Mouse (Mus musculus) adrenal gland, adult 8-10 months (tissue): ENCODE measurements around the gene Cyp2j9. TPM values are rescaled to one million over a fixed set of nuclear protein-coding genes. Genes with fewer than 3 reads are reported as not detected.
"Not testable (repeated sequence)": the region's sequence is repeated elsewhere in the genome, so short reads cannot be mapped to it uniquely, and the experiment has no call there.

Source experiments
- DNase-seq: peaks from one replicate; pipeline ENCODE4 v3.0.0; 2022
- total RNA-seq, 4 experiments: library from RNA; stranded (reverse); gene quantifications; 2 replicates each; pipeline ENCODE4 v1.2.4; 2022

The Cyp2j9 gene
- total RNA-seq, result 1 to 10 TPM; 1.1 to 3.0 (median 1.5) TPM

- peak; percentile 18 for DNase-seq
These were observed at the start of gene Cyp2j9 for GRCm38 (mm10) chr4:96590911-96591790. Gene Cyp2j9, minus strand, starts transcription at chr4:96591578.

DNA sequence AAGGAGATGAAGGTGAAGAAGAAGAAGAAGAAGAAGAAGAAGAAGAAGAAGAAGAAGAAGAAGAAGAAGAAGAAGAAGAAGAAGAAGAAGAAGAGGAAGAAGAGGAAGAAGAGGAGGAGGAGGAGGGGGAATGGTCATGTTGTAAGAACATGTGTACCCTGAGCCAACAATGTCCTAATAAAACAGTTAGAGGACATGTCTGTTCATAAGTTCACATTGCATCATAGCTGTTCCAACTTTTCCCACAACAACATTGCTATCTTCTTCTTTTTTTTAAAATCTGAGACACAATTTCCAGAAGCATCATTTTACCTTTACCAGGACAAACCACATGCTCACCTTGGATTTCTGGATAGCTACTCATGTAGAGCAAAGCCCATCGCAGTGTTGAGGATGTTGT lies 44.1 kb upstream of the Cyp2j9 start:
- no peak for DNase-seq

- DNase-seq, result no peak
These were observed 31.1 kb upstream of the Cyp2j9 start for GRCm38 (mm10) chr4:96622474-96622873.

DNA sequence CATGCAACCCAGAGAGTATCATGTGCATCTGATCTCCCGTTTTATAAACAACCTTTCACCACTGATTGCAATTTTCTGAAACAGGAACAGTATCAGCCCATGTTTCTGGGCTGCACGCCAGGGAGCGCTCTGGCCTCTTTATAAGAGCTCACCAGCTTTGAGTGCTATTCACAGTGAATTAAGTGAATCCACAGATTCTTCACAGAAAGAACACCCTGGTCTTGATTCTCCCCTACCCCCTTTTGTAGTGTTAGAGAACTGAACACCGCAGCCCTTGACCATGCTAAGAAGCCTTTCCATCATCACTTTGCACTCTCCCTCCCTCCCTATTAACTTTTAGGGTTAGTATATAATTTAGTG lies 393 bp upstream of the Cyp2j9 start:
- peak; percentile 13 for DNase-seq

GRCm38 (mm10) chr4:96581425-96582088 lies 9.8 kb downstream of the Cyp2j9 start:
- DNase-seq, result no peak

DNA sequence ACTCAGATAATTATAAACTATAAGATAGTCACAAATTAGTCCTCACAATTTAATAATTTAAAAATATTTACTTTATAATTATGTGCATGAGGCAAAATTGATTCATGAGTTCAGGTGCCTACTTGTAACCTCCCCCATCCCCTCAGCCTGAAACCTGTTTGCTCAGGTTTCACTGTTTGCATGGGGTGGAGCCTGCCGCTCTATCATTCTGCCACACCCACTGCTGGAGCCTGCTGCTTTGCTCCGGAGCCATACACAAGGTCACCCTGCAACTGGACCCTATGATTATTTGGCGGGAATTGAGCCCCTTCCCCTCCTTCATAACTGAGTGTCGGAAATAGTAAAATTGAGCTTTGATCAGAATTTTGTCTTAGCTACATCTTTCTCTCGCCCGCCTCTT lies 11.0 kb downstream of the Cyp2j9 start:
- not testable (repeated sequence) for DNase-seq

GRCm38 (mm10) chr4:96569442-96569841 lies 21.9 kb downstream of the Cyp2j9 start:
- DNase-seq, result no peak

DNA sequence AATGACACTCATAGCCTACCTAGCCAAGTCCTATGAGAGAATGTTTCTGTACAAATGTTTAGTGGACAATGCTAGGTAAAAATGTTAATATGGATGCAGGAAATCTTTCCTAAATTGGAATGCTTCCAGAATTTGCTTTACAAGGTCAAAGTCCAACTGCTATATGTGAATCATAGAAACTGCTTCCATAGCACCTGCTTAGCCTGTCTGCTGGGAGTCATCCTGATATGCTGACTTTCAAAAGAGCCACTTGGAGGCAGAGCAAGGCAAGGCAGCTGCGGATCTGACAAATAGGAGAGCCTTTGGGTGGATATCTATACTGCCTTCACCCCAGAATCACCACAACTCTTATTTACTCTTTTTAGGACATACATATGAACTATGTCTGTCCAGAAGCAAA lies 23.4 kb downstream of the Cyp2j9 start:
- no peak for DNase-seq

GRCm38 (mm10) chr4:96565808-96566207 lies 25.6 kb downstream of the Cyp2j9 start:
- DNase-seq, result no peak

DNA sequence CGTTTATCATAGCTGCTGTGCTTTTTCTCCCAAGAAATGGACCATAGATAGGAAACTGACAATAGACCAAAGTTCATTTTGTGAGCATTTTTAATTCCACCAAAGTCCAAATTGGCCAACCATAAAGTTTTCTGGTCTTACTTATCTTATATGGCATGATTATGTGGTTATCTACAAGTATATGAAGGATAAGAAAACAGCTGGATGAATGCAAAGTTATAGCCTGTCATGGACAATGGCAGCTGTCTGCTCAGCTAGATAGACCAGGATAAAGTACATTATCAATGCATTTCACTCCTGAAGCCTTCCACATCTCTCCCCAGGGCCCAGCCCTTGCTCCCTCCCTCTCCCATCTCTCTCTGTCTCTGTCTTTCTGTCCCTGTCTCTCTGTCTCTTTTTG lies 30.9 kb downstream of the Cyp2j9 start:
- no peak for DNase-seq

- DNase-seq, result no peak
These were observed 31.6 kb downstream of the Cyp2j9 start for GRCm38 (mm10) chr4:96559781-96560180.

DNA sequence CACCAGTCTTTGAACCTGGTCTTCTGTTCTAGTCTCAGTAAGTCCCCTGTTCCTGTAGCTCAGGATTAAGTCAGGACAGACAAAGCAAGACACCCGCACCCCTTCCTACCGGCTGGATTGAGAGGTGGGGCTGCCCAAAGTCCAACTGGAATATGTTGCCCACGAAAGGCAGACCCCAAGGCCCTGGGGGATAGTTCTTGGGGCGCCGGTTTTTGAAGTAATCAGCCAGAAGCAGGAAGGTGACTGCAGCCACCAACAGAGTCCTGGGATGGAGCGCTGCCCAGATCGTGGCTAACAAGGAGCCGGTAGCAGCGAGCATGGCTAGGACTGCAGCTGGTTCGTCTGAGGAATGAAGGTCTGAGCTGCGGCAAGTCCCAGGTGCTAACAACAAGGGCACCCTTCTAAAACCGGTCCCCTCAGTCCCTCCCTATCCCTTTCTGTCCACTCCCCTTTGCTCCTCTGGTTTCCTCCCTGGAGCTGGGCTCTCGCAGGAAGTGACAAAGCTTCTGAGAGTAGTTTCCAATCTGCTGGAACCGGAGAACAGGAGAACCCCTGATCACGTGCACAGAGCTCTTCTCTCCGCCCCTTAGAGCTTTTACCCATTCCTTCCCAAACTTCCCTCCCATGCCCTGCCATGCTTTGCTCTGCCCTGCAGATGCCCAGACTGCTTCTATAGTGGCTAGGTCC lies 38.1 kb downstream of the Cyp2j9 start, which contains the start of gene Cyp2j6:
Gene Cyp2j6 (minus strand): TSS at position 529 of the 687 bp plus-strand sequence.
- peak; percentile 18 for DNase-seq

DNA sequence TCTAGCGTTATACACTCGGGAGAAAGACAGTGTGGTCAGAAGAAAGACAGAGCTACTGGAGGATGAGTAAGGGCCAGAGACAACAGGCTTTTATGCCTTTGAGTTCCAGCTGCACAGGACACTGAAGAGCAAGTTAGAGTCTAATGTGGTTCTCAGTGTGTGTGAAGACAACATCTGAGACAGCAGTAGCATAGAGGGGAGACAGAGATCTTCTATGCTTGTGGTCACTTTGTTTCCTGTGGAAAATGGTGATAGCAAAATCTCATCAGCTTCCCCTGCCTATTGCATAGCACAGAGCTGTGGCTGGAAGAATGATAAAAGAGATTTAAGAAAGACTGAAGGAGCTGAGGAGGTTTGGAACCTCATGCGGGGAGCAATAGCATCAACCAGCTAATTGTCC lies 39.8 kb downstream of the Cyp2j9 start:
- no peak for DNase-seq

DNA sequence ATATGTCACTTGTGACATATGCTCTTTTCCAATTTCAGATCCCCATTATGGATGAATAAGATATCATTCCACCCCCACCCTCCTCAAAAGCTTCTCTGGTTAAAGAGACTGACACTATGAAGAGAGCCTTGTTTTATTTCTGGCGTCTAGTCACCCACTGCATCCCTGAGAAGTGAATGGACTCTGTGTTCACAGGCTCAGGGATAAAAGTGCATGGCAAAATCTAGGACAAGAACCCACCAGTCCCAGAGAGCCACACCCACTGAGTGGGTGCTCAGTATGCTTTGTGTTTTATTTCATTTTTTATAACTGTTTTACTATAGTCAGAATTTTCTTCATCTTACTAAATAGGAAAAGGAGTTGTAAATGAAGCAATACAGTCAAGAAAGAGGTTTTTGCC lies 45.4 kb downstream of the Cyp2j9 start:
- DNase-seq, result no peak

- no peak for DNase-seq
These were observed 65.6 kb downstream of the Cyp2j9 start for GRCm38 (mm10) chr4:96525772-96526171.

- DNase-seq, result peak; percentile 3
These were observed 69.1 kb downstream of the Cyp2j9 start for GRCm38 (mm10) chr4:96522256-96522655.

Other genes starting within 250 kb of the Cyp2j9 start
- gene Cyp2j11, start 242.9 kb downstream of the Cyp2j9 start, total RNA-seq, result not detected
- under 1 TPM in 1 of 4 experiments, not detected in 3; 0.22 TPM for gene Cyp2j8, start 84.2 kb downstream of the Cyp2j9 start, total RNA-seq
- gene Cyp2j6, start 37.9 kb downstream of the Cyp2j9 start, total RNA-seq, result 1 to 10 TPM; 3.8 to 6.5 (median 5.0) TPM
- under 1 TPM in 2 of 4 experiments, not detected in 2; 0.09 to 0.16 TPM for gene Cyp2j5, start 72.6 kb upstream of the Cyp2j9 start, total RNA-seq
- not detected for gene Gm12695, start 193.6 kb upstream of the Cyp2j9 start, total RNA-seq